Mouse (Mus musculus) hindbrain, embryonic 14.5 days (tissue): ENCODE measurements around the gene Gm20422. TPM values are rescaled to one million over a fixed set of nuclear protein-coding genes. Genes with fewer than 3 reads are reported as not detected.
"Not testable (repeated sequence)": the region's sequence is repeated elsewhere in the genome, so short reads cannot be mapped to it uniquely, and the experiment has no call there.

Experiments used
- ATAC-seq: fragments of 200-750 bp; cut with Nextera tagmentation; 2 replicates; pipeline ENCODE4 v1.8.0; 2017; ENCODE audit warnings: moderate number of reproducible peaks, mild to moderate bottlenecking, moderate TSS enrichment, moderate library complexity; ENCODE audit not compliant: low FRiP score
- DNase-seq: peaks from one replicate; pipeline ENCODE4 v3.0.0-alpha.2; 2015; ENCODE audit warnings: low spot score
- H3K27ac ChIP-seq: fragments of 300-500 bp; sonication (generic); 2 replicates; pipeline ENCODE4 v1.5.1; 2014; ENCODE audit warnings: mild to moderate bottlenecking, moderate library complexity
- H3K27me3 ChIP-seq: fragments of 300-500 bp; sonication (generic); 2 replicates; pipeline ENCODE4 v1.6.1; 2014; ENCODE audit warnings: mild to moderate bottlenecking, low read length, mixed read lengths; ENCODE audit not compliant: control insufficient read depth, insufficient read depth
- H3K36me3 ChIP-seq: fragments of 300-500 bp; sonication (generic); replicated peaks from 2 replicates; pipeline ENCODE4 v1.6.1; 2014; ENCODE audit not compliant: control insufficient read depth, insufficient read depth
- H3K4me1 ChIP-seq: fragments of 300-500 bp; sonication (generic); replicated peaks from 2 replicates; pipeline ENCODE4 v1.6.1; 2014; ENCODE audit warnings: antibody characterized with exemption, low read length, mixed read lengths; ENCODE audit not compliant: control insufficient read depth, insufficient read depth
- H3K4me2 ChIP-seq: fragments of 300-500 bp; sonication (generic); replicated peaks from 2 replicates; pipeline ENCODE4 v1.6.1; 2014; ENCODE audit warnings: mild to moderate bottlenecking, moderate library complexity
- H3K4me3 ChIP-seq: fragments of 300-500 bp; sonication (generic); replicated peaks from 2 replicates; pipeline ENCODE4 v1.5.1; 2014; ENCODE audit warnings: mild to moderate bottlenecking, low read length
- H3K9ac ChIP-seq: fragments of 300-500 bp; sonication (generic); 2 replicates; pipeline ENCODE4 v1.6.1; 2014
- H3K9me3 ChIP-seq: fragments of 300-500 bp; sonication (generic); 2 replicates; pipeline ENCODE4 v1.6.1; 2016; ENCODE audit warnings: low read length; ENCODE audit not compliant: control insufficient read depth
- WGBS: fragments of 180-500 bp; shearing (Covaris S2); extraction: QIAGEN DNeasy Blood & Tissue Kit; methylation state at CpG from one replicate; pipeline ENCODE4 v1.1.7; 2014; 5-methylcytosine and 5-hydroxymethylcytosine counted together
- polyA plus RNA-seq: library from polyadenylated mRNA; unstranded; fragments of >200 nt; fragmentation: Nextera tagmentation; extraction: Ambion mirVana; gene quantifications from 2 replicates; pipeline ENCODE4 v1.2.1, GENCODE M21; 2014

Gm20422 gene
- polyA plus RNA-seq, 1 experiment from 2014 or later, result 1.0 TPM

GRCm38 (mm10) chr8:69749544-69750454, 24.9 kb downstream of the Gm20422 start, which contains the start of gene Zfp963:
Zfp963 (minus strand) TSS chr8:69749970.
- ATAC-seq, result peak; percentile 98
- H3K36me3 ChIP-seq, result peaks cover 7% of the 10 kb centered on the region
- WGBS, result 3% methylated on average over 48 of the region's 48 CpGs
- DNase-seq, result peak; percentile 97
- no peaks in the 10 kb centered on the region for H3K9me3 ChIP-seq
- peak within 1 kb of the TSS; percentile 49 for H3K4me2 ChIP-seq
- H3K27me3 ChIP-seq, result no peaks in the 10 kb centered on the region
- peaks cover 4% of the 10 kb centered on the region for H3K4me1 ChIP-seq
- peak within 1 kb of the TSS; percentile 99 for H3K27ac ChIP-seq
- H3K4me3 ChIP-seq, result peak within 1 kb of the TSS; percentile 64
- peak within 1 kb of the TSS; percentile 86 for H3K9ac ChIP-seq

- Histone ChIP-seq H3K4me3 (no peak overlapping the region), H3K9me3 (no peaks in the 10 kb centered on the region), H3K4me1 (no peaks in the 10 kb centered on the region), H3K36me3 (peaks cover 26% of the 10 kb centered on the region), H3K4me2 (no peak overlapping the region), H3K27ac (no peak overlapping the region), H3K27me3 (no peaks in the 10 kb centered on the region), H3K9ac (no peak overlapping the region)
- DNase-seq, result no peak
- ATAC-seq, result no peak
- WGBS, result 81% methylated on average over 2 of the region's 2 CpGs
These were observed 33.5 kb downstream of the Gm20422 start for GRCm38 (mm10) chr8:69741231-69741630.

GRCm38 (mm10) chr8:69740763-69741162, 33.9 kb downstream of the Gm20422 start:
- no peak for DNase-seq
- 90% methylated on average over 6 of the region's 6 CpGs for WGBS
- H3K27me3 ChIP-seq, result no peaks in the 10 kb centered on the region
- no peaks in the 10 kb centered on the region for H3K4me1 ChIP-seq
- no peak overlapping the region for H3K4me3 ChIP-seq
- no peak overlapping the region for H3K4me2 ChIP-seq
- H3K27ac ChIP-seq, result no peak overlapping the region
- no peak for ATAC-seq
- peaks cover 26% of the 10 kb centered on the region for H3K36me3 ChIP-seq
- no peak overlapping the region for H3K9ac ChIP-seq
- no peaks in the 10 kb centered on the region for H3K9me3 ChIP-seq

- H3K4me2 ChIP-seq, result no peak overlapping the region
- H3K36me3 ChIP-seq, result no peaks in the 10 kb centered on the region
- H3K9ac ChIP-seq, result no peak overlapping the region
- 94% methylated on average over 1 of the region's 1 CpGs for WGBS
- H3K27me3 ChIP-seq, result no peaks in the 10 kb centered on the region
- H3K4me1 ChIP-seq, result no peaks in the 10 kb centered on the region
- DNase-seq (no peak), ATAC-seq (no peak)
- H3K4me3 ChIP-seq, result no peak overlapping the region
- no peaks in the 10 kb centered on the region for H3K9me3 ChIP-seq
- no peak overlapping the region for H3K27ac ChIP-seq
These were observed 39.2 kb downstream of the Gm20422 start for GRCm38 (mm10) chr8:69735495-69735894.

GRCm38 (mm10) chr8:69717232-69717580, 57.5 kb downstream of the Gm20422 start:
- H3K9ac ChIP-seq, result peak overlapping the region; percentile 4; the same call in 1 of the 2 replicates
- ATAC-seq (no peak; the same call in 1 of the 2 replicates), DNase-seq (no peak)
- H3K4me1 ChIP-seq, result peaks cover 14% of the 10 kb centered on the region
- peak overlapping the region; percentile 57 for H3K4me2 ChIP-seq
- peaks cover 5% of the 10 kb centered on the region; the same call in 1 of the 2 replicates for H3K36me3 ChIP-seq
- H3K9me3 ChIP-seq, result no peaks in the 10 kb centered on the region
- no peaks in the 10 kb centered on the region for H3K27me3 ChIP-seq
- H3K27ac ChIP-seq, result peak overlapping the region; percentile 44
- 44% methylated on average over 5 of the region's 5 CpGs for WGBS
- peak overlapping the region; percentile 92 for H3K4me3 ChIP-seq

- H3K4me3 ChIP-seq, result peak overlapping the region; percentile 92
- H3K4me1 ChIP-seq, result peaks cover 14% of the 10 kb centered on the region
- H3K4me2 ChIP-seq, result peak overlapping the region; percentile 57
- no peaks in the 10 kb centered on the region for H3K27me3 ChIP-seq
- DNase-seq (peak; percentile 96), ATAC-seq (peak; percentile 99)
- peak overlapping the region; percentile 97 for H3K9ac ChIP-seq
- WGBS, result 0% methylated on average over 52 of the region's 52 CpGs
- no peaks in the 10 kb centered on the region for H3K9me3 ChIP-seq
- peaks cover 11% of the 10 kb centered on the region for H3K36me3 ChIP-seq
- H3K27ac ChIP-seq, result peak overlapping the region; percentile 100
These were observed 58.1 kb downstream of the Gm20422 start for GRCm38 (mm10) chr8:69716403-69717231.

- H3K9ac ChIP-seq, result peak overlapping the region; percentile 97; the same call in 1 of the 2 replicates
- peaks cover 14% of the 10 kb centered on the region for H3K4me1 ChIP-seq
- no peak for DNase-seq
- ATAC-seq, result no peak
- H3K27ac ChIP-seq, result no peak overlapping the region
- H3K27me3 ChIP-seq, result no peaks in the 10 kb centered on the region
- peak overlapping the region; percentile 57 for H3K4me2 ChIP-seq
- no peaks in the 10 kb centered on the region for H3K9me3 ChIP-seq
- 84% methylated on average over 6 of the region's 6 CpGs for WGBS
- peaks cover 15% of the 10 kb centered on the region for H3K36me3 ChIP-seq
- H3K4me3 ChIP-seq, result peak overlapping the region; percentile 92; the same call in 1 of the 2 replicates
These were observed 59.3 kb downstream of the Gm20422 start for GRCm38 (mm10) chr8:69715366-69715765.

- DNase-seq, result no peak
- ATAC-seq, result no peak
- Histone ChIP-seq H3K9me3 (no peaks in the 10 kb centered on the region), H3K4me3 (no peak overlapping the region), H3K36me3 (peaks cover 33% of the 10 kb centered on the region), H3K27ac (no peak overlapping the region), H3K4me1 (peaks cover 14% of the 10 kb centered on the region), H3K9ac (no peak overlapping the region), H3K4me2 (no peak overlapping the region), H3K27me3 (no peaks in the 10 kb centered on the region)
- WGBS, result 93% methylated on average over 8 of the region's 8 CpGs
These were observed 61.2 kb downstream of the Gm20422 start for GRCm38 (mm10) chr8:69713516-69713915.

- H3K27ac ChIP-seq, H3K4me2 ChIP-seq, H3K9ac ChIP-seq, H3K4me3 ChIP-seq, H3K27me3 ChIP-seq, DNase-seq, H3K9me3 ChIP-seq, ATAC-seq: not testable (repeated sequence)
- Histone ChIP-seq H3K4me1 (peaks cover 11% of the 10 kb centered on the region), H3K36me3 (peaks cover 62% of the 10 kb centered on the region)
- WGBS, result over 99% methylated on average over 8 of the region's 10 CpGs
These were observed 64.1 kb downstream of the Gm20422 start, which contains the start of gene Zfp869 for GRCm38 (mm10) chr8:69710624-69711023. Zfp869 (minus strand) TSS chr8:69710724.
